Mouse (Mus musculus): Measurements from ENCODE around the gene Tgif2. TPM values are rescaled to one million over a fixed set of nuclear protein-coding genes. Genes with fewer than 3 reads are reported as not detected.
"Not testable (repeated sequence)": the region's sequence is repeated elsewhere in the genome, so short reads cannot be mapped to it uniquely, and the experiment has no call there.

The Tgif2 gene
- 98.4 and 101 TPM in 2 replicates for polyA plus RNA-seq (2016; fragmentation: Nextera tagmentation; extraction: Ambion mirVana)

DNA sequence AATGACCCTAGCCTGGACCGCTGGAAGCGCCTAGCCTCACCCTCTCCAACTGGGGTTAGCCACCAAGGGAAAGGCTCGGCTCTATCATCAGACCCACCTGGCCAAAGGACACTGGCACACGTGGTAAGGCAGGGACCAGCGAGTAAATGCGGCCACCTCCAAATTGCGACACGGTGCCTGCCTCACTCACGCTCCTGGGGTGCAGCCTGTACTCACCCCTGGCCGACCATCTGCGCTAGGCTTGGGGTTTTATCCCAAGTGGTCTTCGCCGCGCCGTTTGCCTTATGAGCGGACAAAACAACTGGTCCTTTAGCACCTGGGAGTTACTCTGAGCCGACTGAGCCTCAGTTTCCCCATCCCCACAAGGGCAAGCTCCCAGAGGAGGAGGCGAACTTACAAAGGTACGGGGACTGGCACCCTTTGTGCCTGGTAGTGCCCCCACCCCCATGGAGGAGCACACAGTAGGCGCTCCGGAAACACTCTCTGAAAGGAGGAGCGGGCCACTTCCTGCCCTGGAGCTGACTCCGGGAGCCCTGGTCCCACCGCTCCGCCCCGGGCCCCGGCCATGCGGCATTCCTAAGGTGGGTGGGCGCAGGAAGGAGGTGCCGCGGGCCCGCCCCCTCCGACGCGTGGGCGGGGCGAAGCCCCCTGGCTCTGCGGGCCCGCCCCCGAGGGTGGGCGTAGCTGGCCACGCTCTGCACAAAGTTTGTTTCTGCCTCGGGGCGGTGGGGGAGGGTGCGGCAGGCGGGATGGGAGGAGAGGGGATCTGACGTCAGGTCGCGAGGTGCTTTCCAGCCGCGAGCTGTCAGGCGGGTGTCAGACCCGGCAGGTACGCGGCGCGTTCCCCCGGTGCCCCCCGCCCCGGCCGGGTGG, at the start of gene Tgif2:
Gene Tgif2 (plus strand): TSS at position 689 of the 873 bp plus-strand sequence.
- peaks cover 45% of the 10 kb centered on the region for H3K36me3 ChIP-seq
- peak; percentile 96 for DNase-seq (ENCODE audit: low spot score)
- peak within 1 kb of the TSS; percentile 97 for H3K4me3 ChIP-seq
- H3K27ac ChIP-seq (replicated peaks), result peak within 1 kb of the TSS; percentile 99
- H3K4me1 ChIP-seq, result peaks cover 51% of the 10 kb centered on the region
- WGBS, result under 1% methylated on average over 58 of the region's 61 CpGs
- H3K9me3 ChIP-seq (replicated peaks), result no peaks in the 10 kb centered on the region
- no peaks in the 10 kb centered on the region for H3K27me3 ChIP-seq (ENCODE audit: low read depth, poor library complexity, severe bottlenecking)

GRCm38 (mm10) chr2:156798516-156798915, 41.3 kb upstream of the Tgif2 start:
- no peak for DNase-seq (ENCODE audit: low spot score)
- Histone ChIP-seq H3K4me1 (no peaks in the 10 kb centered on the region), H3K4me3 (no peak overlapping the region), H3K36me3 (no peaks in the 10 kb centered on the region), H3K27ac (replicated peaks) (no peak overlapping the region), H3K27me3 (ENCODE audit: low read depth, poor library complexity, severe bottlenecking) (no peaks in the 10 kb centered on the region), H3K9me3 (replicated peaks) (peaks cover 8% of the 10 kb centered on the region; the same call in 1 of the 2 replicates)
- 95% methylated on average over 1 of the region's 1 CpGs for WGBS

GRCm38 (mm10) chr2:156801045-156801444, 38.8 kb upstream of the Tgif2 start:
- 79% methylated on average over 4 of the region's 4 CpGs for WGBS
- Histone ChIP-seq H3K9me3 (replicated peaks) (peaks cover 8% of the 10 kb centered on the region; the same call in 1 of the 2 replicates), H3K4me1 (no peaks in the 10 kb centered on the region), H3K27me3 (ENCODE audit: low read depth, poor library complexity, severe bottlenecking) (no peaks in the 10 kb centered on the region), H3K27ac (replicated peaks) (no peak overlapping the region), H3K4me3 (no peak overlapping the region), H3K36me3 (no peaks in the 10 kb centered on the region)
- no peak for DNase-seq (ENCODE audit: low spot score)

DNA sequence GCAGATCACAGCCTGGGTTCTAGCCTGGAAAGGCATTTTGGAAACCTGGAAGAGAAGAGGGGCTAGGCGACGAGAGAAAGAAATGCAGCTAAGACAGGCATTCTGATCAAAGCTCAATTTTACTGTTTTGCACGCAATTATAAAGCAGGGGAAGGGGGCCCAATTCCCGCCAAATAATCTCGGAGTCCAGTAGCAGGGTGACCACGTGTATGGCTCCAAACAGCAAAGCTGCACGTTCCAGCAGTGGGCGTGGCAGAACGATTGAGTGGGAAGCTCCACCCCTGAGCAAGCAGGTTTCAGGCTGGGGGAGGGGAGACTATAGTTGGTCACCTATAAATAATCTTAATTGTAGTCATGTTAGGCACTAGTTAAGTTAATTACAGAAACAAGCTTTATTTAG, 37.7 kb upstream of the Tgif2 start:
- not testable (repeated sequence) for H3K9me3 ChIP-seq (replicated peaks); DNase-seq (ENCODE audit: low spot score); H3K27me3 ChIP-seq (ENCODE audit: low read depth, poor library complexity, severe bottlenecking); H3K4me1 ChIP-seq; H3K4me3 ChIP-seq; H3K27ac ChIP-seq (replicated peaks); H3K36me3 ChIP-seq
- WGBS, result 57% methylated on average over 9 of the region's 9 CpGs

DNA sequence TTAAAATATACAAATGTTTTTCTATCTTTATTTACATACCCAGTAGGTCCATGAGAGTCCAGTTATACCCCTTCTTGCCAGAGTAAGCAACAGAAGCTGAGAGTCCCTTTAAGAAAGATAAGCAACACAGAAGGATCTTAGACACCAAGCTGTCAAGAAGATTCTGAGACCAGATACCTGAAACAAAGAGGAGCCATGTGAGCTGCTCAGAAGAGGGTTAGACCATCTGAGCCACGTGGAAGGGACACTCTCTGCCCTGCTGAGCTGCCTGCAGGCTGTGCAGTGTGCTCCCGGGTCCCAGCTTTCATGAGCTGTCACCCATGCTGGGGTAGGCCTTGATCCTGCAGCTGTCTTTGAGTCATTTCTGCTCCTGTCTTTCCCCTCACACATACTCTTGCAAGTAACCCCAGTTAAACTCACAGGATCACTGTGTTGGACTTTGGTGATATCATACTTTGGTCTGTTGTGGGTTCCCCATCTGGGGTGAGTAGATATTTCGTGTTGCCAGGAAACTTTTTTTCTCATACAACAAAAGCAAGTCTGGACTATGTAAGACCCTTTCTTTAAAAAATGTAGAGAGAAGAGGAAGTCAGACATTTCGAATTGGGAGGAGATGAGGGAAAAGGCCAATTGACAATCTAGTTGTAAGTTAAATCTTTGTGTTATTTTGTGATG, 36.0 kb upstream of the Tgif2 start:
- H3K4me3 ChIP-seq, result no peak overlapping the region
- no peak for DNase-seq (ENCODE audit: low spot score)
- no peaks in the 10 kb centered on the region for H3K36me3 ChIP-seq
- H3K4me1 ChIP-seq, result no peaks in the 10 kb centered on the region
- no peak overlapping the region for H3K27ac ChIP-seq (replicated peaks)
- no peaks in the 10 kb centered on the region for H3K27me3 ChIP-seq (ENCODE audit: low read depth, poor library complexity, severe bottlenecking)
- 67% methylated on average over 4 of the region's 4 CpGs for WGBS
- H3K9me3 ChIP-seq (replicated peaks), result no peaks in the 10 kb centered on the region

DNA sequence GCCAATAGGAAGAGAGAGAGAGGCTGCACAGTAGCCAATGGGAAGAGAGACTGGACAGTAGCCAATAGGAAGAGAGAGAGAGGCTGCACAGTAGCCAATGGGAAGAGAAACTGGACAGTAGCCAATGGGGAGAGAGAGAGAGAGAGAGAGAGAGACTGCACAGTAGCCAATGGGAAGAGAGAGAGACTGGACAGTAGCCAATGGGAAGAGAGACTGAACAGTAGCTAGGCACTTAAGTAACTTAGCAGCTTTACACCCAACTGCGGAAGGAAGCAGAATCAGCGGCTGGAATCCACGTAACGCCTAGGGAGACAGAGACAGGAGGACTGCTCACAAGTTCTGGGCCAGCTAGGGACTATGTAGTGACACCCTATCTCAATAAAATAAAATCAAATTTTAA, 35.2 kb upstream of the Tgif2 start:
- Histone ChIP-seq H3K4me1 (no peaks in the 10 kb centered on the region; the same call in 1 of the 2 replicates), H3K36me3 (no peaks in the 10 kb centered on the region), H3K9me3 (replicated peaks) (no peaks in the 10 kb centered on the region), H3K27ac (replicated peaks) (no peak overlapping the region), H3K27me3 (ENCODE audit: low read depth, poor library complexity, severe bottlenecking) (no peaks in the 10 kb centered on the region), H3K4me3 (no peak overlapping the region)
- 91% methylated on average over 4 of the region's 4 CpGs for WGBS
- DNase-seq (ENCODE audit: low spot score), result no peak

- no peak for DNase-seq (ENCODE audit: low spot score)
- H3K4me1 ChIP-seq, result no peaks in the 10 kb centered on the region; the same call in 1 of the 2 replicates
- WGBS, result 79% methylated on average over 6 of the region's 6 CpGs
- no peaks in the 10 kb centered on the region for H3K9me3 ChIP-seq (replicated peaks)
- no peak overlapping the region for H3K4me3 ChIP-seq
- H3K27ac ChIP-seq (replicated peaks), result no peak overlapping the region
- no peaks in the 10 kb centered on the region for H3K36me3 ChIP-seq
- no peaks in the 10 kb centered on the region for H3K27me3 ChIP-seq (ENCODE audit: low read depth, poor library complexity, severe bottlenecking)
Measured at GRCm38 (mm10) chr2:156806886-156807285, 32.9 kb upstream of the Tgif2 start.

DNA sequence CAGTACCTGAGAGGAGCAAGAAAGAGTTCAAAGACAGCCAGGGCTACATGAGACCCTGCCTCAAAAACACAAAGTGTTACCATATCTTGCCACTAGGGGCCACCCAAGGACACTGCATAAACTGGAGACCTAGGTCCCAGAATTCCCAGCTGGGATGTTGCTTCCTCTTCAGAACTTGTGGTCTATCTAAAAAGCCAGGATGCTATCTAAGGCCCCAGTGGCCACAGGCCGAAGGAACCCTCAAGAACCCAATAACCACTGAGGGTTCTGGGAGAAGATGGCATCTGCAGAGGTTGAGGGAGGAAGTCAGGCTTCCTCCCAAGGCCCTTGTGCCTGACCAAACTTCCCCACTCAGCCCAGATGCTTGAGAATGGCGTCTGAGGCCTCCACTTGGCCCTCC, 30.2 kb upstream of the Tgif2 start:
- H3K27ac ChIP-seq (replicated peaks), result peak overlapping the region; percentile 61
- peak; percentile 65 for DNase-seq (ENCODE audit: low spot score)
- no peak overlapping the region for H3K4me3 ChIP-seq
- H3K4me1 ChIP-seq, result peaks cover 16% of the 10 kb centered on the region
- 61% methylated on average over 2 of the region's 2 CpGs for WGBS
- no peaks in the 10 kb centered on the region for H3K9me3 ChIP-seq (replicated peaks)
- no peaks in the 10 kb centered on the region for H3K27me3 ChIP-seq (ENCODE audit: low read depth, poor library complexity, severe bottlenecking)
- H3K36me3 ChIP-seq, result no peaks in the 10 kb centered on the region

DNA sequence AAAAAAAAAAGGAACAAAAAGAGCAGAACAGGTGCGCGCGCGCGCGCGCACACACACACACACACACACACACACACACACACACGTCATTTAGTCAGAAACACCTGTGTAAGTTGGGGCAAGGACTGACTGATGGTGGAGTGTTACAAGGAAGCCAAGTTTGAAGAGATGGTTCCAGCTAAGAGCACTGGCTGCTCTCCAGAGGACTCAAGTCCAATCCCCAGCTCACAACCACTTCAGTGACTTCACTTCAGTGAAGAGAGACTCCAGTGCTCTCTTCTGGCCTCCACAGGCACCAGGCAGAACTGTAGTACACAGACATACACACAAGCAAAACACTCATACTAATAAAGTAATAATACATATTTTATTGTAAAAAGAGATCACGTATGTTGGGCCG, 29.1 kb upstream of the Tgif2 start:
- peaks cover 28% of the 10 kb centered on the region for H3K4me1 ChIP-seq
- 96% methylated on average over 10 of the region's 10 CpGs for WGBS
- DNase-seq (ENCODE audit: low spot score), result no peak
- H3K4me3 ChIP-seq, result no peak overlapping the region
- no peaks in the 10 kb centered on the region for H3K9me3 ChIP-seq (replicated peaks)
- no peak overlapping the region for H3K27ac ChIP-seq (replicated peaks)
- no peaks in the 10 kb centered on the region for H3K36me3 ChIP-seq
- no peaks in the 10 kb centered on the region for H3K27me3 ChIP-seq (ENCODE audit: low read depth, poor library complexity, severe bottlenecking)

DNA sequence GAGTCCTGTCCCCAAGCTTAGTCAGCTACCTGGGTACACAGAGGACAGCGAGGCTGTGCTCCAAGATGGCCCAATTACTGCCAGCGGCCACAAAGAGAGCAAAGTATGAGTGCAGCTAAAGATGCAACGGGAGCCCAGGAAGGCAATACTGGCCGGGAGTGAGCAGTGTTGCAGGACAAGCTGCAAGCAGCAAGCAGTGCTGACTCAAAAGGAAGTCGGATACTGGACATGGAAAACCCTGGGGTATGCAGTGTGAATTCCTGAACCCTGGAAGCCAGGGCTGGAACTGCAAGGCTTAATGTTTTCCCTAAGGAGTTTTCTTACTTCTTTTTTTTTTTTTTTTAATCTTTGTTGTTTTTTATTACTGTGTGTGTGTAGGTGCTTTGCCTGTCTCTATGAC, 28.3 kb upstream of the Tgif2 start:
- Histone ChIP-seq H3K4me3 (no peak overlapping the region), H3K36me3 (no peaks in the 10 kb centered on the region), H3K9me3 (replicated peaks) (no peaks in the 10 kb centered on the region), H3K4me1 (peaks cover 29% of the 10 kb centered on the region), H3K27ac (replicated peaks) (no peak overlapping the region), H3K27me3 (ENCODE audit: low read depth, poor library complexity, severe bottlenecking) (no peaks in the 10 kb centered on the region)
- DNase-seq (ENCODE audit: low spot score), result no peak
- 78% methylated on average over 5 of the region's 5 CpGs for WGBS

GRCm38 (mm10) chr2:156814344-156814801, 25.4 kb upstream of the Tgif2 start:
- WGBS, result 30% methylated on average over 8 of the region's 8 CpGs
- H3K27ac ChIP-seq (replicated peaks), result peak overlapping the region; percentile 71
- no peaks in the 10 kb centered on the region for H3K9me3 ChIP-seq (replicated peaks)
- H3K4me1 ChIP-seq, result peaks cover 29% of the 10 kb centered on the region
- H3K27me3 ChIP-seq (ENCODE audit: low read depth, poor library complexity, severe bottlenecking), result no peaks in the 10 kb centered on the region
- H3K36me3 ChIP-seq, result no peaks in the 10 kb centered on the region
- DNase-seq (ENCODE audit: low spot score), result peak; percentile 24
- no peak overlapping the region for H3K4me3 ChIP-seq

DNA sequence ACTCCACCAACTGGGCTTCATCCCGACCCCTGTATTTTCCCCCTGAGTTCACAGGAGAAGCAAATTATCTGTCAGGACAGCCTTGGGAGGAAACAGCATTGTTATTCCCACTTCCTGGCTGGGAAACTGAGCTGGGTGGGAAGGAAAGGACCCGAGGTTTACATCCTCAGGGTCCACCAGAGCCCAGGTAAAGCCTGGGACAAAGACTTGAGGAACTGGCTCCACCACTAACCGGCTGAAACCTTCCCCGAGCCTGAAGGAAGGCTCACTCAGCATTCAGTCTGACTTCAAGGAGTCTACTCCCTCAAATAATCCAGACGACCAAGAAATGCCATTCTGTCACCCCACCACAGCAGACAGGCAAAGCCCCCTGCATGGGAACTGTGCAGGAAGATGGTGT, 24.9 kb upstream of the Tgif2 start:
- DNase-seq (ENCODE audit: low spot score), result no peak
- Histone ChIP-seq H3K4me1 (peaks cover 29% of the 10 kb centered on the region), H3K4me3 (no peak overlapping the region), H3K9me3 (replicated peaks) (no peaks in the 10 kb centered on the region), H3K27me3 (ENCODE audit: low read depth, poor library complexity, severe bottlenecking) (no peaks in the 10 kb centered on the region), H3K27ac (replicated peaks) (peak overlapping the region; percentile 71), H3K36me3 (no peaks in the 10 kb centered on the region)
- WGBS, result 51% methylated on average over 5 of the region's 5 CpGs

- H3K36me3 ChIP-seq, result no peaks in the 10 kb centered on the region
- H3K27ac ChIP-seq (replicated peaks), result no peak overlapping the region; the same call in 1 of the 2 replicates
- no peak overlapping the region for H3K4me3 ChIP-seq
- 64% methylated on average over 3 of the region's 3 CpGs for WGBS
- H3K9me3 ChIP-seq (replicated peaks), result no peaks in the 10 kb centered on the region
- H3K27me3 ChIP-seq (ENCODE audit: low read depth, poor library complexity, severe bottlenecking), result no peaks in the 10 kb centered on the region
- peaks cover 29% of the 10 kb centered on the region for H3K4me1 ChIP-seq
- DNase-seq (ENCODE audit: low spot score), result no peak
Measured at GRCm38 (mm10) chr2:156815412-156815811, 24.4 kb upstream of the Tgif2 start.

Data from midbrain, embryonic 10.5 days (tissue).